Mouse (Mus musculus): ENCODE results near the gene Mul1.

Gene Mul1

GRCm38 (mm10) chr4:138460910-138461309, 26.4 kb downstream of the Mul1 start:
- DNase-seq (ENCODE audit: low spot score in 2 of 2), result no peak

GRCm38 (mm10) chr4:138461471-138461870, 27.0 kb downstream of the Mul1 start:
- DNase-seq (ENCODE audit: low spot score in 2 of 2), result no peak

GRCm38 (mm10) chr4:138462971-138463831, 28.7 kb downstream of the Mul1 start:
- peak; percentile 47 to 72 for DNase-seq (ENCODE audit: low spot score in 2 of 2)

- DNase-seq (ENCODE audit: low spot score in 2 of 2), result no peak
Measured at GRCm38 (mm10) chr4:138463832-138464487, 29.5 kb downstream of the Mul1 start.

GRCm38 (mm10) chr4:138464667-138465353, 30.3 kb downstream of the Mul1 start:
- no peak for DNase-seq (ENCODE audit: low spot score in 2 of 2)

GRCm38 (mm10) chr4:138465446-138465845, 31.0 kb downstream of the Mul1 start:
- DNase-seq (ENCODE audit: low spot score in 2 of 2), result no peak

- DNase-seq (ENCODE audit: low spot score in 2 of 2), result no peak
Measured at GRCm38 (mm10) chr4:138466690-138467089, 32.2 kb downstream of the Mul1 start.

GRCm38 (mm10) chr4:138467451-138467850, 33.0 kb downstream of the Mul1 start:
- DNase-seq (ENCODE audit: low spot score in 2 of 2), result no peak

- DNase-seq (ENCODE audit: low spot score in 2 of 2), result peak in 1 of 2 experiments; percentile 62
Measured at GRCm38 (mm10) chr4:138469080-138469479, 34.6 kb downstream of the Mul1 start.

GRCm38 (mm10) chr4:138471241-138471640, 36.8 kb downstream of the Mul1 start:
- no peak for DNase-seq (ENCODE audit: low spot score in 2 of 2)

GRCm38 (mm10) chr4:138479595-138479994, 45.1 kb downstream of the Mul1 start:
- peak; percentile 85 to 86 for DNase-seq (ENCODE audit: low spot score in 2 of 2)

- no peak for DNase-seq (ENCODE audit: low spot score in 2 of 2)
Measured at GRCm38 (mm10) chr4:138480962-138481361, 46.5 kb downstream of the Mul1 start.

- no peak for DNase-seq (ENCODE audit: low spot score in 2 of 2)
Measured at GRCm38 (mm10) chr4:138482721-138483120, 48.2 kb downstream of the Mul1 start.

GRCm38 (mm10) chr4:138488241-138488640, 53.8 kb downstream of the Mul1 start:
- DNase-seq (ENCODE audit: low spot score in 2 of 2), result no peak

- no peak for DNase-seq (ENCODE audit: low spot score in 2 of 2)
Measured at GRCm38 (mm10) chr4:138491088-138491487, 56.6 kb downstream of the Mul1 start.

All from right cerebral cortex, postnatal 36 days (tissue).